Mouse (Mus musculus) kidney, postnatal 14 days (tissue): ENCODE data around the gene Bad.
"Not testable (repeated sequence)": the region's sequence is repeated elsewhere in the genome, so short reads cannot be mapped to it uniquely, and the experiment has no call there.

ENCODE experiments used
- DNase-seq: peaks from one replicate; pipeline ENCODE4 v3.0.0; 2022; ENCODE audit warnings: mixed read lengths

Gene Bad

GRCm38 (mm10) chr19:6987061-6987903, 45.6 kb downstream of the Bad start, which contains the start of gene Vegfb:
Gene Vegfb (minus strand): TSS chr19:6987651.
- peak; percentile 84 for DNase-seq

- no peak for DNase-seq
These were observed 46.2 kb downstream of the Bad start for GRCm38 (mm10) chr19:6987904-6988285.

- DNase-seq, result no peak
These were observed 47.6 kb downstream of the Bad start for GRCm38 (mm10) chr19:6989251-6989650.

GRCm38 (mm10) chr19:6990712-6991111, 49.1 kb downstream of the Bad start:
- DNase-seq, result no peak

GRCm38 (mm10) chr19:6991166-6991565, 49.5 kb downstream of the Bad start:
- DNase-seq, result not testable (repeated sequence)

- peak; percentile 98 for DNase-seq
These were observed 50.6 kb downstream of the Bad start, which contains the start of gene Dnajc4 for GRCm38 (mm10) chr19:6992011-6992858. Gene Dnajc4 (minus strand): TSS chr19:6992572.

GRCm38 (mm10) chr19:6993011-6993770, 51.5 kb downstream of the Bad start:
- DNase-seq, result no peak

- no peak for DNase-seq
These were observed 52.3 kb downstream of the Bad start for GRCm38 (mm10) chr19:6994002-6994401.

- no peak for DNase-seq
These were observed 52.8 kb downstream of the Bad start for GRCm38 (mm10) chr19:6994489-6994888.

GRCm38 (mm10) chr19:6995255-6995991, 53.8 kb downstream of the Bad start:
- DNase-seq, result no peak

GRCm38 (mm10) chr19:6996006-6996405, 54.3 kb downstream of the Bad start, which contains the start of the genes Nudt22 and Trpt1:
Gene Nudt22 (minus strand): TSS chr19:6996117.
Gene Trpt1 (plus strand): TSS chr19:6996131.
- DNase-seq, result peak; percentile 94

- DNase-seq, result no peak
These were observed 56.1 kb downstream of the Bad start for GRCm38 (mm10) chr19:6997721-6998290.

GRCm38 (mm10) chr19:6999360-7000063, 57.9 kb downstream of the Bad start:
- DNase-seq, result no peak
